Mouse (Mus musculus): ENCODE results near the gene Slc26a5. TPM values are rescaled to one million over a fixed set of nuclear protein-coding genes. Genes with fewer than 3 reads are reported as not detected.

The Slc26a5 gene
- polyA plus RNA-seq, 1 experiment from 2014 or later: not detected

DNA sequence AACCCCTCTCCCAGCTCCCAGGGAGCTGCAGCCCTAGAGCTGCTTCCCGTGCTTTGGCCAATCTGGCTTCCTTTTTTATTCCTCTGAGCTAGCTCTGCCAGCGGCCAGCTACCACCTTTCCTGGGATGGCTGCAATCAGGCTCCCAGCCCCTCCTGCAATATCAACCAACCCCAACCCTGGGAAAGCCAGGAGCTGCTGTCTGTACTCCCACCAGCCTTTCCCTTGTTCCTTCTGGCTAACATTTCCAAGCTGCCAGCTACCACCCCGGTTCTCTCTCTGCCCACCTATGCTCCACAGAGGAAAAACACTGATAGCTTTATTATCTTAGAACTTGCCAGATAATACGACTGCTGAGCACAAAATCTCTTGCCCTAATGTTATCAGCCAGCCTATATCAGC is 60.6 kb downstream of the Slc26a5 start:
- no peak overlapping the region for H3K9ac ChIP-seq
- peaks cover 40% of the 10 kb centered on the region for H3K36me3 ChIP-seq
- no peak overlapping the region for H3K4me3 ChIP-seq
- ATAC-seq (ENCODE audit: insufficient number of reproducible peaks, low FRiP score): no peak; the same call in 1 of the 2 replicates
- WGBS: 42% methylated on average over 4 of the region's 4 CpGs
- H3K27ac ChIP-seq (ENCODE audit: poor library complexity, severe bottlenecking): no peak overlapping the region
- no peaks in the 10 kb centered on the region for H3K27me3 ChIP-seq (replicated peaks)
- H3K9me3 ChIP-seq (replicated peaks): no peaks in the 10 kb centered on the region
- H3K4me2 ChIP-seq: no peak overlapping the region
- no peaks in the 10 kb centered on the region for H3K4me1 ChIP-seq (replicated peaks)

DNA sequence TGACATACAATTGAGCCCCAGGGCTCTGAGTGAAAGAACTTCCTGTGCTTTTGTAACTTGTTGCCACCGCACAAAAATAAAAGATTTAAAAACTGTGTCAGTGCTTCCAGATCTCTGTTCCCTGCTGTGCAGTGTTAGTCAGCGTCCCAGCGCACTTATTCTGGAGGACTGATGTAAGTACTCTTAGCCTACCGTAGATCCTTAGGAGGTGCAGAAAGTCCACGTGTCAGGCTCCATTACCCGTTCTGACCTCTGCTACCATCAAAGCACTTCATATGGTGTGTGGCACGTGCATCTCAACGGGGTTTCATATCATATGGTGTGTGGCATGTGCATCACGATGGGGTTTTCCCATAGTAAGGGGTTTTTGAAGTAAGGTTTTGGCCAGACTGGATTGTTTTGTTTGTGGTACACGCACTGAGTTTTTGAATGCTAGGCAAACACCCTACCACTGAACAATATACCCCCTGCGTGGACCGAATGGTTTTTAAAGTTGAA is 61.7 kb downstream of the Slc26a5 start:
- Histone ChIP-seq H3K9ac (no peak overlapping the region), H3K4me2 (no peak overlapping the region), H3K36me3 (peaks cover 49% of the 10 kb centered on the region), H3K9me3 (replicated peaks) (no peaks in the 10 kb centered on the region), H3K27ac (ENCODE audit: poor library complexity, severe bottlenecking) (no peak overlapping the region), H3K4me3 (no peak overlapping the region), H3K4me1 (replicated peaks) (no peaks in the 10 kb centered on the region), H3K27me3 (replicated peaks) (no peaks in the 10 kb centered on the region)
- 94% methylated on average over 12 of the region's 12 CpGs for WGBS
- ATAC-seq (ENCODE audit: insufficient number of reproducible peaks, low FRiP score): no peak

DNA sequence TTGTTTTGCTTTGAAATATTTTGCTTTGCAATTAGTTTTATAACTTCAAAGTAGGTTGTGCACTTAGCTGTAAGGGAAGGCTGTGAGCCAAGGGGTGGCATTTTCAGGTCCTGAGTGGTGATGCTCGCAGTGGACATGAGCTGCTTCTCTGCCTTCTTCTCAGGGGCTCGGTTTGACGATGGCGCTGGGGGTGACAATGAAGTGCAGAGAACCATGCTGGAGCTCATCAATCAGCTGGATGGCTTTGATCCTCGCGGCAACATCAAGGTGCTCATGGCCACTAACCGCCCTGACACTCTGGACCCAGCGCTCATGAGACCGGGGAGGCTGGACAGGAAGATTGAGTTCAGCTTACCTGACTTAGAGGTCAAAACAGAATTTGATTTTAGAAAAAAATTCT is 62.5 kb downstream of the Slc26a5 start:
- H3K27ac ChIP-seq (ENCODE audit: poor library complexity, severe bottlenecking): no peak overlapping the region
- ATAC-seq (ENCODE audit: insufficient number of reproducible peaks, low FRiP score): no peak
- no peak overlapping the region for H3K9ac ChIP-seq
- H3K9me3 ChIP-seq (replicated peaks): no peaks in the 10 kb centered on the region
- H3K4me2 ChIP-seq: no peak overlapping the region
- H3K36me3 ChIP-seq: peaks cover 55% of the 10 kb centered on the region
- WGBS: 93% methylated on average over 9 of the region's 9 CpGs
- H3K4me1 ChIP-seq (replicated peaks): no peaks in the 10 kb centered on the region
- no peak overlapping the region for H3K4me3 ChIP-seq
- no peaks in the 10 kb centered on the region for H3K27me3 ChIP-seq (replicated peaks)

DNA sequence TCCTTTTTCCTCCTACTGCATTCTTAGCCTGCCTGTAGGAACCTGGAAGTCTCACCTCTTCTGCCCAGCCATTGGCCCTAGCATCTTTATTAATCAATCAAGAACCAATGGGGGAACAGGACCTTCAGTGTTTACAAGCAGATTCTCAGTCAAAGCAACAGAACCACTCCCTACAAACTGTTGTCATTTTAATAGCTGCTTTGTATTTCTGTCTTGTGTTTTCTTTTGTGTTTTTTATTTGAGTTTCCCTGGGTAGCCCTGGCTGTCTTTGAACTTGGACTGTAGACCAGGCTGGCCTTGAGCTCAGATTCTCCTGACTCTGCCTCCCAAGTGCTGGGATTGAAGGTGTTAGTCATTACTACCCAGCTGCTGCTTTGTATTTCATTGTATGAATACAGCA is 73.2 kb downstream of the Slc26a5 start:
- Histone ChIP-seq H3K36me3 (peaks cover 38% of the 10 kb centered on the region), H3K4me1 (replicated peaks) (peaks cover 16% of the 10 kb centered on the region), H3K9me3 (replicated peaks) (no peaks in the 10 kb centered on the region), H3K27ac (ENCODE audit: poor library complexity, severe bottlenecking) (no peak overlapping the region), H3K9ac (no peak overlapping the region), H3K4me3 (no peak overlapping the region), H3K27me3 (replicated peaks) (no peaks in the 10 kb centered on the region), H3K4me2 (no peak overlapping the region)
- no peak for ATAC-seq (ENCODE audit: insufficient number of reproducible peaks, low FRiP score)

DNA sequence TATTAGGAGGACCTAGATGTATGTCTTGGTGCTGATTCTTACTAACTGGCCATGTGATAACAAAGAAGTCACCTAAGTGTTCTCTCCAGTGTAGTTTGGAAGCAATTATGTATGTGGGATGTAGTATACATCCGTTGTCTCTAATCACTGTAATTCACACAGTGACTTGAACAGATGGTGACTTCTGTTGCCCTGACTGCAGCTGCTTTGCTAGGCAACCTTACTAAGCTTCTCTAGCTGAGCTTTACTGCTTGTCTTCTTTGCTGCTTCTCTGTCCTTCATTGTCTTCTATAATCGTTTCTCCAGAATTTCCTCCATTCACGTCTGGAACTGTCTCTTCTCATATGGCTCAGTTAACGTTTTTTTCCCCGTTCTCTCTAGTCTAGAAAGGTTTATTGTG is 76.3 kb downstream of the Slc26a5 start:
- H3K27me3 ChIP-seq (replicated peaks): no peaks in the 10 kb centered on the region
- no peaks in the 10 kb centered on the region for H3K9me3 ChIP-seq (replicated peaks)
- 81% methylated on average over 5 of the region's 5 CpGs for WGBS
- no peak overlapping the region for H3K27ac ChIP-seq (ENCODE audit: poor library complexity, severe bottlenecking)
- peaks cover 22% of the 10 kb centered on the region for H3K36me3 ChIP-seq
- ATAC-seq (ENCODE audit: insufficient number of reproducible peaks, low FRiP score): no peak
- peaks cover 18% of the 10 kb centered on the region for H3K4me1 ChIP-seq (replicated peaks)
- no peak overlapping the region for H3K9ac ChIP-seq
- H3K4me3 ChIP-seq: no peak overlapping the region
- no peak overlapping the region for H3K4me2 ChIP-seq

DNA sequence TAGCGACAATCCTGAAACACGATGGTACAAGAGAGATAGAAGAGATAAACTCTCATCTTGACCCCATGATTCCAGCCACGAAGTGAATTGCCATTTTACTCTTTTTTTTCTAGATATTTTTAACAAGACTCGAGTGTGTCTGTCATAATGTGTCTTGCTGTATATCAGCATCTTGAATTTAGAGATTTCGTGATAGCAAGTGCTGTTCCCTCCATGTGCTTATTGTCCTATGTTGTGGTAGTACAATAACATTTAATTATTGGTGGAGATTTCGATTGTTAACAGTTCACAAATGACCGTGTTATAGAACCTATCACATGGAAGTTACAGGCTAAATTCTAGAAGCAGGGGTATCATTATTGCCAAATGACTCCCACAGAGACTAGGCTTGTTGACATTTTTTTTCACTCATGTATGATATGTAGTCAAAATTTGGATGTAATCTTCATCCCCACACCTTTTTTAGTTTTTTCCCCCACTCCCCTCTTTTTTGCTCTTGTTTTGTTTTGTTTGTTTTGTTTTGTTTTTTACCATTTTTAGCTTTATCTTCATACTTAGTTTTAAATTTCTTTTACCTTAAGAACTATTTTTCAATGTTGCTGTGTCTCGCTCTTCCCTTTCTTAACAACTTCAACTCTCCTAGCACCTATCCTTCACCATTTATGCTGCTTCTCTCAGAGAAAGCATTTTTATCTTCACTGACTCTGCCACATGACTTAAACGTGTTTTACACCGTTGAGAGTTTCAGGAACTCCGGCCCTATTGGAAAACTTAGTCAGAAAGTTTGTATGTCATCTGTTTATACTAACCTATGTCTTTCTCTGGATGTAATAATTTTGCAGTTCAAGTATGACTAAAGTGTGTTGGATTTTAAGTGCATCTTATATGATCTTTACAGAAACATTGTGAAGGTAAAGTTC is 78.0 kb downstream of the Slc26a5 start:
- H3K9ac ChIP-seq: peak overlapping the region; percentile 98
- H3K4me2 ChIP-seq: peak overlapping the region; percentile 69
- peak overlapping the region; percentile 98 for H3K4me3 ChIP-seq
- 31% methylated on average over 11 of the region's 11 CpGs for WGBS
- H3K27ac ChIP-seq (ENCODE audit: poor library complexity, severe bottlenecking): peak overlapping the region; percentile 81; the same call in 1 of the 2 replicates
- peaks cover 18% of the 10 kb centered on the region for H3K4me1 ChIP-seq (replicated peaks)
- no peak for ATAC-seq (ENCODE audit: insufficient number of reproducible peaks, low FRiP score)
- H3K36me3 ChIP-seq: peaks cover 28% of the 10 kb centered on the region
- H3K27me3 ChIP-seq (replicated peaks): no peaks in the 10 kb centered on the region
- H3K9me3 ChIP-seq (replicated peaks): no peaks in the 10 kb centered on the region

DNA sequence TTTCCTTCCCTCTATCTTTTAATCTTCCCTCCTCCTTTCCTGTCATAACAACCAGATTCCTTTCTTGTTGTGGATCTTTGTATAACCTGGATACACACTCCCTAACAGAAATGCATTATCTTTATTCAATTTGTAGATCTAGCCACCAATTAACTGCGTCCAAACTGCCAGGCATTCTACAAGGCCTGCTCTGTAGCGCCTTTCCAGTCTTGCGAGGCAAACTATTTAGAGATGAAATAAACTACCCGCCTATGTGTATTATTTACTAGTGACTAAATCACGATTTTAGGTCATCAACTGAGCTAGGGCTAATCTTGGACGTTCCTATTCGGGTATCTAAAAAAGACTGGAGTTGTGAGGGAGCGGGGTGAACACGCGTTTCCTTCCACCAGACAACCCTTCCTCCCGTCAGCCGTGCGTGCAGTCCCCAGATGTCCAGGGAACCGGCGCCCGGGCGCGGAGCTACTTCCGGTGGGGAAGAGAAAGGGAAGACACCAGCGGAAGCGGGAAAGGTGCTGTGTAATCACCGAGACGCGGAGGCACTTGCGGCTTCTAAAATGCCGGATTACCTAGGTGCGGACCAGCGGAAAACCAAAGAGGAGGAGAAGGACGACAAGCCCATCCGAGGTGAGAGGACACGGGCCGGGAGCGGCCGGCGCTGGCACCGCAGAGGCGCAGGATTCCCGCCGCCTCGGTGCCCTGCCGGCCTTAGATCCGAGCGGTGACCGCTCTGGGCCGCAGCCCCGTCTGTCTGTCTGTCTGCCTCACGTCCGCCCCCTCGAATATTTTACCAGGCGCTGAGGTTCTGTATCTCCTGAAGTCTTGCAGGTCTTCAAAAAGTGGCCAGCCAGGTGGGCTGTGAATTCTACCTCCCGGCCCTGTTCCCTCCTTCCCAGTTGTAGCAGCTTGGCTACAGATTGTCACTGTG is 78.9 kb downstream of the Slc26a5 start:
- Histone ChIP-seq H3K9ac (peak overlapping the region; percentile 98), H3K27ac (ENCODE audit: poor library complexity, severe bottlenecking) (peak overlapping the region; percentile 81), H3K4me1 (replicated peaks) (peaks cover 18% of the 10 kb centered on the region), H3K4me3 (peak overlapping the region; percentile 98), H3K4me2 (peak overlapping the region; percentile 69), H3K9me3 (replicated peaks) (no peaks in the 10 kb centered on the region), H3K36me3 (peaks cover 30% of the 10 kb centered on the region), H3K27me3 (replicated peaks) (no peaks in the 10 kb centered on the region)
- peak; percentile 84 for ATAC-seq (ENCODE audit: insufficient number of reproducible peaks, low FRiP score)
- WGBS: 2% methylated on average over 51 of the region's 51 CpGs

DNA sequence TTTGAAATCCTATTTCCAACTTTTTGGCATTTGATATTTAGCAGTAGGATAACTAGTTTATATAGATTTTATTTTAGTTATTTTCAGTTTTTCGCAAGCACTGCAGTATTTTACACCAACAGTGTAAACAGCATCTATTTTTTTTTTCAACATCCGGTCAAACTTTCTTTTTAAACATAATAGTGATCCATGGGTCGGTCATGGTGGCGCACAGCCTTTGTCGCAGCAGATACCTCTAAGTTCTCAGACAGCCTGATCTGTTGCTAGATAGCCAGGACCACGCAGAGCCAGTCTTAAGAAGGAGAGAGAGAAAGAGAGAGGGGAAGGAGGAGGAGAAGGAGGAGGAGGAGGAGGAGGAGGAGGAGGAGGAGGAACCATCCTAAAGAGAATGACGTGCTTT is 79.6 kb downstream of the Slc26a5 start:
- no peaks in the 10 kb centered on the region for H3K27me3 ChIP-seq (replicated peaks)
- no peaks in the 10 kb centered on the region for H3K9me3 ChIP-seq (replicated peaks)
- ATAC-seq (ENCODE audit: insufficient number of reproducible peaks, low FRiP score): no peak
- WGBS: 72% methylated on average over 7 of the region's 7 CpGs
- 0 out of 2 replicates have a peak overlapping the region, but pooled peaks have one; percentile 98 for H3K4me3 ChIP-seq
- H3K4me2 ChIP-seq: peak overlapping the region; percentile 69
- 0 out of 2 replicates have a peak overlapping the region, but pooled peaks have one; percentile 81 for H3K27ac ChIP-seq (ENCODE audit: poor library complexity, severe bottlenecking)
- peaks cover 18% of the 10 kb centered on the region for H3K4me1 ChIP-seq (replicated peaks)
- peaks cover 37% of the 10 kb centered on the region for H3K36me3 ChIP-seq
- H3K9ac ChIP-seq: no peak overlapping the region

DNA sequence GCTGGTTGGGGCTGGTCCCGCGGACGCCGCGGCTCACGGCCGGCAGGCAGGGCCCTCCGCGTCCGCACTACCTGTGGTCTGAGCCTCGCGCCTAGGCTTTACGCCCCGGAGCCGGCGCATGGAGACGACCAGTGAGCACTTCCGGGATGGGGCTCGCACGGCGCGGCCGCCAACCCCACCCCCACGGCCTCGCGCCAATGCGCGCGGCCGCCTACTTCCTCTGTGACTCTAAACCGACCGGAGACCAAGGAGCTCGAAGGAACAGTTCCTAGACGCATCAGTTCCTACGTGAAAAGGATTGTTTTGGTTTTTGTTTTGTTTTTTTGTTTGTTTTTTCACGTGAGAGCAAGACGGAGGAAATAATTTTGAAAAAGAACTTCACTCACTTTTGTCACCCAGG is 80.4 kb downstream of the Slc26a5 start, which contains the start of the genes Dnajc2 and Psmc2:
Gene Dnajc2 (minus strand): TSS at position 199 of the 400 bp plus-strand sequence.
Gene Psmc2 (plus strand): TSS at position 231 of the 400 bp plus-strand sequence.
- H3K9me3 ChIP-seq (replicated peaks): no peaks in the 10 kb centered on the region
- peaks cover 18% of the 10 kb centered on the region for H3K4me1 ChIP-seq (replicated peaks)
- peak within 1 kb of the TSS; percentile 81; the same call in 1 of the 2 replicates for H3K27ac ChIP-seq (ENCODE audit: poor library complexity, severe bottlenecking)
- no peaks in the 10 kb centered on the region for H3K27me3 ChIP-seq (replicated peaks)
- H3K4me3 ChIP-seq: peak within 1 kb of the TSS; percentile 98
- peak within 1 kb of the TSS; percentile 89 for H3K9ac ChIP-seq
- ATAC-seq (ENCODE audit: insufficient number of reproducible peaks, low FRiP score): peak; percentile 94
- H3K36me3 ChIP-seq: peaks cover 44% of the 10 kb centered on the region
- WGBS: under 1% methylated on average over 33 of the region's 37 CpGs
- peak within 1 kb of the TSS; percentile 92 for H3K4me2 ChIP-seq

DNA sequence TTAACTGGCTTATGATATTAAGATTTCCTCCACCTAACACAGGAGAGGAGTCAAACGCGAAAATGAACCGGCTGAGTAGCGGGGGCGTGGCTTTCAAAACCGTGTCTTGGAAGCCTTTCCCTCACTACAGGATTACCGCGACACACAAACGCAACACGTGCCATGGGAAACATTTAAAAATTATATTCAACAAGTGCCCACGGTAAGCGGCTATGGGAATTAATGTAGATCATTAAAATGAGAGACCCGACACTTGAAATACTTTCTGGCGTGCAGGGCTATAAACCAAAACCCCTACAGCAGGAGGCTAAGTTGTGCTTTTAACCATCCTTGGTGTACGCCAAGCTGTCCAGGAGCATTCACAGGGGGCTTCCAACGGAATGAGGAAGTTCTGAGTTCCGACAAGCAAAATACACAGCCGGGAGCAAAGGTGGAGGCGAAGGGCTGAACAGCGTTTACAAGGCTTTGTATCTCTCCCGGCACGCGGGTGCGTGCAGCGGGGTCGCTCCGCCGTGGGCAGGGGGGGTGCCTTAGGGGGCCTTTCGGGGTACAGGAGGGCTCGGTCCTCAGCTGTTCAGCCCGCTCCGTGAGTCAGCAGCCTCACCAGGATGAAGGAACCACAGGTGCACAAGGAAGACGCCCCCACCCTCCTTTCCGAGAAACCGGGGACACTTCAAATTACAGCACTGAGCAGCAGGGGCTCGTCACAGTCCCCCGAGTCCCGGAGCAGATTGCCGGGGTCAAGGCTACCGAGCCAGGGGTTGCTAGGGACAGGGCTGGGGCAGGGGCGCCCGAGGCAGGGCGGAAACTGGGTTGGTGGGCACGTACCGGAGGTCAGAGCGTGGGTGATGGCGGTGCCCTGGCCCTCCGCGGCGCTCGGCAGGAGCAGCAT is 81.0 kb downstream of the Slc26a5 start:
- H3K4me1 ChIP-seq (replicated peaks): peaks cover 18% of the 10 kb centered on the region
- H3K27ac ChIP-seq (ENCODE audit: poor library complexity, severe bottlenecking): 0 out of 2 replicates have a peak overlapping the region, but pooled peaks have one; percentile 25
- peaks cover 46% of the 10 kb centered on the region for H3K36me3 ChIP-seq
- H3K9ac ChIP-seq: peak overlapping the region; percentile 89
- H3K4me2 ChIP-seq: peak overlapping the region; percentile 92
- no peaks in the 10 kb centered on the region for H3K9me3 ChIP-seq (replicated peaks)
- peak overlapping the region; percentile 95 for H3K4me3 ChIP-seq
- WGBS: under 1% methylated on average over 51 of the region's 51 CpGs
- no peaks in the 10 kb centered on the region for H3K27me3 ChIP-seq (replicated peaks)
- ATAC-seq (ENCODE audit: insufficient number of reproducible peaks, low FRiP score): peak; percentile 27
